Mouse (Mus musculus): ENCODE measurements around the gene Tnrc18. TPM values are rescaled to one million over a fixed set of nuclear protein-coding genes. Genes with fewer than 3 reads are reported as not detected.

Gene Tnrc18
- polyA plus RNA-seq, 1 experiment from 2014 or later = 116 TPM

DNA sequence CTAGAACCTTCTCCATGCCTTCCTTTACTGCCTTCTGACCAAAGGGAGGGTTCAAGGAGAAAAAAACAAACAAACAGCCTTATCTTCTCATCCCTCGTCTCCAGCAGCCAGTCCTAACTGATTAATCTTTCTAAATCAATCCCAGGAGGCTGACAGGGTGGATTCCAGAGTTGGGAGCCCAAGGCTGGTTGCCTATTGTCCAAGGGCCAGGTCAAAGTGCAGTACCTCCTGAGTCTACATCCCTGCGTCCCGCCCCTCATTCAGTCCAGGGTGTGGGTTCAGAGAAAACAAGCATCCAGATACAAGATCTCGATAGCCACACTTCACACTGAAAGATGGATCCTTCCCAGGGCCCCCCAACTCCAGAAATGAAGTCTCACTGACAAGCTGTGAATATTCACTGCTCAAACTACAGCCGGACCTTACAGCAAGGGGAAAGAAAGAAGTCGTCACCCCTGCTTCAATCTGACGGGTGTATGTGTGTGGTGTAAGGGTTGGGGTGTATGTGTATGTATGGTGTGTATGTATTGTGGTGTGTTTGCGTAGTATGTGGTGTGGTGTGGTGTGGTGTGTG is 5.5 kb downstream of the Tnrc18 start:
- ChIA-PET CTCF (interaction anchor here (1.4 to 1.8 kb wide), 2 partner anchors 8 to 9 kb away, joined by 4 to 5 read pairs; no protein-coding TSS in a partner anchor), POLR2A (interaction anchor here (0.8 to 3.9 kb wide), 5 partner anchors 8 to 21 kb away, joined by 3 to 43 read pairs (median 9); no protein-coding TSS in a partner anchor)
- no peak for ATAC-seq
- in situ Hi-C loops (cut with MboI; ENCODE audit: low pct_unique_long_range_greater_than_20kb) = no loop called here
- no peak for TF ChIP-seq CTCF (IDR thresholded peaks at IDR 0.05)
- no peaks in the 10 kb centered on the region for H3K27me3 ChIP-seq
- DNase-seq (ENCODE audit: low read depth, low spot score) = no peak

DNA sequence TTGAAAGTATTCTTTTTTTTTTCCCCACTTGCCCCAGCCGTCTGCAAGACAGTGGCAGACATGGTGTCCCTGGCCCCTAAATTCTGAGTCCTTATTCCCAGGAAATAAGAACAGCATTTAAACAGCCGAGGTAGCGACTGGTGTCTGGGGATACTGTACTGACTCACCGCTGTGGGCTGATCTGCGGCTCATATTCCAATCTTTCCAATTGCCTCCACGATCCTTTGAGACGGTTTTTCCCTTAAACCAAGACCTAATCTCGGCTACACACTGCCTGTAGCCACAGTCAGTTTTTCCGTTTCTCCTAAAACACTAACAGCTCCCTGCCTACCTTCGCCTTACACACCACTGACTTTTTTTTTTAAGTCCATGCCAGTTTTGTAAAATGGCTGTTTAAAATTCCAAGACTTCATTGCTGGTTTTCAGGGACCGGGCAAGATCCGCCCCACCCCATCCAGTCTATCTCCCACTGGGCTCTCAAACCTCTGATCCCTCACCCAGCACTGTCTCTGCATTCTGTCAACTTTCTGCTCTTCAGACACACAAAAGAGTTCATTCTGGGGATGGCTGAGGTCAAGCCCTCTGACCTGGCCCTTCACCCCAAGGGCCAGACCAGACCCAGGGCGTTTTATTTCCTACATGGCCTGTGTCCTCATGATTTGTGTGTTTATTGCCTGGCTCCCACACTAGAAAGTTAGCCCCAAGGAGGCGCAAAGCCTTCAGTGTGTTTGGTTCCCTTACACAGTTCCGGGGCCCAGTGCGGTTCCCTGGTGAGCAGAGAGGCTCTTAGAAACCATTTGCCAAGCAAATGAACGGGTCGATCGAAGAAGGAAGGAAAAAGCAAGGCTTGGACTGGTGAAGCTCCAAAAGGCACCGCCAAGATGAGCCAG is 6.5 kb downstream of the Tnrc18 start:
- DNase-seq (ENCODE audit: low read depth, low spot score) (no peak), ATAC-seq (no peak)
- in situ Hi-C loops (cut with MboI; ENCODE audit: low pct_unique_long_range_greater_than_20kb) = no loop called here

GRCm38 (mm10) chr5:142807661-142808060 is 9.8 kb downstream of the Tnrc18 start:
- ATAC-seq (peak; percentile 93), DNase-seq (ENCODE audit: low read depth, low spot score) (no peak)
- ChIA-PET CTCF (interaction anchor here (1.0 to 1.5 kb wide), 10 partner anchors 8 to 40 kb away, joined by 3 to 7 read pairs (median 3); no protein-coding TSS in a partner anchor), POLR2A (interaction anchor here (1.1 to 2.7 kb wide), 5 partner anchors 9 to 18 kb away, joined by 3 to 15 read pairs (median 8); partner anchors contain the start of gene Tnrc18)
- in situ Hi-C loops (cut with MboI; ENCODE audit: low pct_unique_long_range_greater_than_20kb) = no loop called here
- no peak for TF ChIP-seq CTCF (IDR thresholded peaks at IDR 0.05)
- H3K27me3 ChIP-seq = no peaks in the 10 kb centered on the region

More for the DNA sequence above, 6.5 kb downstream of the Tnrc18 start:
- ChIA-PET CTCF (interaction anchor here (1.5 kb wide), 2 partner anchors 9 to 31 kb away, joined by 4 to 9 read pairs; no protein-coding TSS in a partner anchor), POLR2A (interaction anchor here (0.9 to 3.1 kb wide), 4 partner anchors 9 to 31 kb away, joined by 4 to 28 read pairs (median 7); no protein-coding TSS in a partner anchor)
- no peaks in the 10 kb centered on the region for H3K27me3 ChIP-seq
- no peak for TF ChIP-seq CTCF (IDR thresholded peaks at IDR 0.05)

DNA sequence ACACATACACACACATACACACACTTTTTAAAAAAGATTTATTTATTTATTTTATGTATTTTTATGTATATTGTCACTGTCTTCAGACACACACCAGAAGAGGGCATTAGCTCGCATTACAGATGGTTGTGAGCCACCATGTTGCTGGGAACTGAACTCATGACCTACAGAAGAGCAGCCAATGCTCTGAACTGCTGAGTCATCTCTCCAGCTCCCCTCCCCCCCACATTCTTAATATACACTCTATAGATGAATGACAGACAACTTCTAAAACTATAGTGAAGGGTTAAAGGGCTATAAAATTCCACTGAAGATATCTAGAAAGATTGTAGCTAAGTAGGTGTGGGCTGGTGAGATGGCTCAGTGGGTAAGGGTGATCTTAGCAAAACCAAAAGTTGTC is 13.7 kb downstream of the Tnrc18 start:
- no peaks in the 10 kb centered on the region for H3K27me3 ChIP-seq
- POLR2A ChIA-PET = interaction anchor here (1.0 to 3.8 kb wide), 4 partner anchors 10 to 20 kb away, joined by 3 to 14 read pairs (median 8); no protein-coding TSS in a partner anchor
- DNase-seq (ENCODE audit: low read depth, low spot score) (no peak), ATAC-seq (no peak)
- in situ Hi-C loops (cut with MboI; ENCODE audit: low pct_unique_long_range_greater_than_20kb) = no loop called here
- CTCF ChIA-PET = interaction anchor here (0.9 to 1.1 kb wide), 2 partner anchors 9 to 33 kb away, joined by 4 read pairs; no protein-coding TSS in a partner anchor
- TF ChIP-seq CTCF (IDR thresholded peaks at IDR 0.05) = no peak

DNA sequence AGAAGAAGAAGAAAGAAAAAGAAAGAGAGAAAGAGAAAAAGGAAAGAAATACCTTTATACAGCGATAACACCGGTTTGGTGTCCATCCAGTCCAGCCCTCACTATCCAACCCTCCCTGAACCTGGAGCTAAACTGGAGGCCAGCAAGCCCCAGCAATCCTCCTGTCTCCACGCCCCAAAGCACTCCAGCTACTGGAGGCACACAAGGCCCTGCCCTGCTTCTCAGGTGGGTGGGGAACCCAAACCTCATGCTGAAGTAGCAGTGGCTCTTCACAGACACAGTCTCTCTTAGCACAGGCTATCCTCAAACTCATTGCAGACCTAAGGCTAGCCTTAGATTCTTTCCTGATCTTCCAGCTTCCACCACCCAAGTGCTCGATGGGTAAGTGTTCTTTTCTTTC is 14.6 kb downstream of the Tnrc18 start:
- DNase-seq (ENCODE audit: low read depth, low spot score) (no peak), ATAC-seq (no peak)
- in situ Hi-C loops (cut with MboI; ENCODE audit: low pct_unique_long_range_greater_than_20kb) = no loop called here
- H3K27me3 ChIP-seq = no peaks in the 10 kb centered on the region
- TF ChIP-seq CTCF (IDR thresholded peaks at IDR 0.05) = no peak
- POLR2A ChIA-PET = interaction anchor here (0.9 to 3.8 kb wide), 4 partner anchors 11 to 81 kb away, joined by 3 to 14 read pairs (median 8); no protein-coding TSS in a partner anchor
- CTCF ChIA-PET = no interaction called here

GRCm38 (mm10) chr5:142801977-142802376 is 15.5 kb downstream of the Tnrc18 start:
- CTCF ChIA-PET = no interaction called here
- in situ Hi-C loops (cut with MboI; ENCODE audit: low pct_unique_long_range_greater_than_20kb) = no loop called here
- TF ChIP-seq CTCF (IDR thresholded peaks at IDR 0.05) = no peak
- no peaks in the 10 kb centered on the region for H3K27me3 ChIP-seq
- POLR2A ChIA-PET = interaction anchor here (0.7 to 3.8 kb wide), 5 partner anchors 11 to 108 kb away, joined by 3 to 14 read pairs (median 5); no protein-coding TSS in a partner anchor
- ATAC-seq = no peak
- no peak for DNase-seq (ENCODE audit: low read depth, low spot score)

DNA sequence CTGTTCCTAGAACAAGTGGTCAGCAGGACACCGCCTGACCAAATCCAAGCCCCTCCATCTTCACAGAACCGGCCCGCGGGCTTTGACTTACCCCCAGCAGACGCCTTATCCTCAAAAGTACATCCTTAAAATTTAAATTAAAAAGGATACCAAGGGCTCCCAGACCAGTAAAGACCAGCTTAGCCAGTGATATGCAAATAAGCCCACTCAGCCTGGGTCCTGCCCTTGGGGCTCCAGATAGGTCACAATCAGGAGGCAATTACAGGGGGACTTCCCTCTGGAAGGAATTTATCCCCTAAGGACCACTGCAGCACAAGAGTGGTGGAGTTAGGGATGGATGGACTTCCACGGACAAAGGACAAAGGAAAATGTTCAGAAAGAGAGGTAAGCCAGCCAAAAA is 16.8 kb downstream of the Tnrc18 start:
- no peaks in the 10 kb centered on the region for H3K27me3 ChIP-seq
- TF ChIP-seq CTCF (IDR thresholded peaks at IDR 0.05) = no peak
- CTCF ChIA-PET = no interaction called here
- POLR2A ChIA-PET = interaction anchor here (0.8 to 1.3 kb wide), 2 partner anchors 9 to 12 kb away, joined by 4 to 5 read pairs; no protein-coding TSS in a partner anchor
- ATAC-seq = no peak
- in situ Hi-C loops (cut with MboI; ENCODE audit: low pct_unique_long_range_greater_than_20kb) = no loop called here
- DNase-seq (ENCODE audit: low read depth, low spot score) = no peak

DNA sequence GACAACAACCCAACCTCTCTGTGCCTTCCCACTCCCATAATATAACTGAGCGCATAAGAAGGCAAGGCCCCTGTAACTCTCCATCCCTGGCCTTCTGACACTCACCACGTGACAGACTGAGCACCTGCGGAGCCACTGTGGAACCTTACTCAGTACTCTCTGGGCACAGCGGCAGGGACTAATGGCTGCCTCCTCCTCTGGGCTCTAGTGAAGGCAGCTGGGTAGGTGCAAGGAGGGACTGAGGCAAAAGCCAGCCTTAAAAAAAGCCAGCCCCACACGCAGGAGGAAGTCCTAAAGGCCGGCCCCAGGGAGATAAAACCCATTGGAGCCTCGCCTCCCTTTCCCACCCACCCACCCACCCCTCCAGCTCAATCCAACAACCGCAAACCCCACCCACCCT is 17.3 kb downstream of the Tnrc18 start:
- in situ Hi-C loops (cut with MboI; ENCODE audit: low pct_unique_long_range_greater_than_20kb) = no loop called here
- ChIA-PET CTCF (no interaction called here), POLR2A (interaction anchor here (0.8 kb wide), 1 partner anchor 10 kb away, joined by 4 read pairs; no protein-coding TSS in a partner anchor)
- DNase-seq (ENCODE audit: low read depth, low spot score) (no peak), ATAC-seq (no peak)
- no peak for TF ChIP-seq CTCF (IDR thresholded peaks at IDR 0.05)
- H3K27me3 ChIP-seq = no peaks in the 10 kb centered on the region

GRCm38 (mm10) chr5:142799259-142799658 is 18.2 kb downstream of the Tnrc18 start:
- no peak for TF ChIP-seq CTCF (IDR thresholded peaks at IDR 0.05)
- DNase-seq (ENCODE audit: low read depth, low spot score) (no peak), ATAC-seq (no peak)
- in situ Hi-C loops (cut with MboI; ENCODE audit: low pct_unique_long_range_greater_than_20kb) = no loop called here
- ChIA-PET POLR2A (interaction anchor here (1.2 to 1.6 kb wide), 3 partner anchors 9 to 17 kb away, joined by 3 to 7 read pairs (median 3); no protein-coding TSS in a partner anchor), CTCF (interaction anchor here (1.6 kb wide), 1 partner anchor 8 kb away, joined by 7 read pairs; no protein-coding TSS in a partner anchor)
- H3K27me3 ChIP-seq = no peaks in the 10 kb centered on the region

- ATAC-seq (no peak), DNase-seq (ENCODE audit: low read depth, low spot score) (no peak)
- ChIA-PET CTCF (interaction anchor here (1.6 kb wide), 1 partner anchor 9 kb away, joined by 7 read pairs; no protein-coding TSS in a partner anchor), POLR2A (interaction anchor here (1.2 to 1.6 kb wide), 4 partner anchors 10 to 18 kb away, joined by 3 to 7 read pairs (median 3); no protein-coding TSS in a partner anchor)
- in situ Hi-C loops (cut with MboI; ENCODE audit: low pct_unique_long_range_greater_than_20kb) = no loop called here
- H3K27me3 ChIP-seq = no peaks in the 10 kb centered on the region
- no peak for TF ChIP-seq CTCF (IDR thresholded peaks at IDR 0.05)
Observed at GRCm38 (mm10) chr5:142798190-142798589, 19.3 kb downstream of the Tnrc18 start.

Data from Patski (cell line).